Comparison of ENCODE assay signal across 16 mouse cellular contexts in the genomic region with DNA sequence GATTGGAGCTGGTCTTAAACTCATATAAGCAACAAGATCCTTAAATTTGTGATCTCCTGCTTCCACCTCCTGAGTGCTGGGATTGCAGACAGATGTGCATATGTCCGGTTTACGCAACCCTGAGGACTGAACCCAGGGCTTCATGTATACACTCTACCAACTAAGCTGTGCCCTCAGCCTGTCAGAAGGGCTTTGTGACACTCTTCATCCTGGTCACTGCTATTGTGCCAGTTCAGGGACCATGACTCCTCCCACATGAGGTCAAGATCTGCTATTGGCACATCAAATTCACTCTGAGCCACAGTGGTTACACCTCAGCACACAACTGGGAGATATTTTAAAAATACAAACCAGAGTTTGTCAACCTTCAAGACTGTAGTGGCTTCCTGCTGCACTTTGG. TPM values are rescaled to one million over a fixed set of nuclear protein-coding genes. Genes with fewer than 3 reads are reported as not detected.
"Had no signal": no experiment of that assay in that cellular context is flagged by ENCODE, and none has a peak within 500 bp of the region (broad histone marks: within the 10 kb centered on the region; RNA-seq: fewer than 3 reads in every experiment).

No protein-coding gene starts in this region.

- H3K4me2 ChIP-seq: liver, embryonic 12.5 days; lung, embryonic 15.5 days; neural tube, embryonic 12.5 days; stomach, embryonic 15.5 days had no signal

- H3K4me3 ChIP-seq: left cerebral cortex, adult 2 months; limb, embryonic 10.5 days; liver, embryonic 12.5 days; lung, embryonic 15.5 days; neural tube, embryonic 12.5 days; stomach, embryonic 15.5 days had no signal

- H3K27ac ChIP-seq: kidney, postnatal 0 days; left cerebral cortex, adult 2 months; liver, embryonic 12.5 days; lung, embryonic 15.5 days; macrophage; neural tube, embryonic 12.5 days; stomach, embryonic 15.5 days had no signal

- H3K9me3 ChIP-seq: limb, embryonic 10.5 days; liver, embryonic 12.5 days; lung, embryonic 15.5 days; neural tube, embryonic 12.5 days; stomach, embryonic 15.5 days had no signal

- DNase-seq: kidney, postnatal 36 days; lung, postnatal 14 days; right cerebral cortex, postnatal 14 days; thymus, adult 2 months; thymus, postnatal 25 days had no signal

- H3K4me1 ChIP-seq: liver, embryonic 12.5 days; lung, embryonic 15.5 days; stomach, embryonic 15.5 days had no signal

- H3K27me3 ChIP-seq: liver, embryonic 12.5 days; lung, embryonic 15.5 days; stomach, embryonic 15.5 days had no signal

- H3K36me3 ChIP-seq: limb, embryonic 10.5 days; liver, embryonic 12.5 days; lung, embryonic 15.5 days; neural tube, embryonic 12.5 days; stomach, embryonic 15.5 days had no signal

- ATAC-seq: inflammation-experienced regulatory T-cells, adult 6 months; intestine, postnatal 0 days; liver, embryonic 12.5 days had no signal

- H3K9ac ChIP-seq: liver, embryonic 12.5 days; lung, embryonic 15.5 days; neural tube, embryonic 12.5 days; stomach, embryonic 15.5 days had no signal

RNA-seq across cellular contexts. Expression of a gene that starts 11.0 kb away (rescaled TPM):
- total RNA-seq: neutrophil, adult 5-6 weeks had no signal
- polyA plus RNA-seq: inflammation-experienced regulatory T-cells, adult 6 months; macrophage had no signal
